15 mouse cellular contexts compared by ENCODE assay signal in the genomic region with DNA sequence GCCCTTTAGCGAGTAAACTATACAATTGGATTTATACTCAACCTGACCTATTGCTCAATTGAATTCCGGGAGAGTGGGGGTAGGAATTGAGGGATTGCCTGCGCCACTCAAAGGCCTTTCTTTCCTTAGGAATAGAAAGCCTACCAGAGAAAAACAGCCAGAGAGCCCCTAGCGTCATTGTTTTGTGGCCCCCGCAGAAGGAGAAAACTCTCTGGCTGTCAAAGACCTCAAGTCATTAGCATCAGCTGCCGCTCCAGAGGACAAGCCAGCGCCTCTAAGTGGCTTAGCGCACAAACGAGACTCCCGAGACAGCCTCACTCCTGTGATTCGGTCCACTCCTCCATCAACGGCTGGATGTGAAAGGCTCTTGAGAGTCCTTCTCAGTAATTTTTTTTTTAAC. TPM values are rescaled to one million over a fixed set of nuclear protein-coding genes. Genes with fewer than 3 reads are reported as not detected.
DNase-seq lines count a peak whose midpoint lies in the region; ATAC-seq lines count a peak whose summit lies in the region.
"Had no signal": no experiment of that assay in that cellular context is flagged by ENCODE, and none has a peak within 500 bp of the region (broad histone marks: within the 10 kb centered on the region; RNA-seq: fewer than 3 reads in every experiment).

No protein-coding gene starts in this region.

- H3K27ac ChIP-seq in embryonic facial prominence, embryonic 11.5 days (replicated peaks; ENCODE audit: low read depth, low read length), result no peak overlapping the region
- H3K27ac ChIP-seq in hindbrain, embryonic 15.5 days (replicated peaks), result peak overlapping the region; percentile 81
- H3K27ac ChIP-seq in neural tube, embryonic 12.5 days, result no peak overlapping the region
- H3K27ac ChIP-seq: embryonic facial prominence, embryonic 12.5 days had no signal

- no peaks in the 10 kb centered on the region for H3K9me3 ChIP-seq in embryonic facial prominence, embryonic 11.5 days (replicated peaks; ENCODE audit: control insufficient read depth, low read length)
- H3K9me3 ChIP-seq in hindbrain, embryonic 15.5 days, result no peaks in the 10 kb centered on the region
- no peaks in the 10 kb centered on the region for H3K9me3 ChIP-seq in neural tube, embryonic 12.5 days
- H3K9me3 ChIP-seq: embryonic facial prominence, embryonic 12.5 days had no signal

- 2% methylated on average over 12 of the region's 12 CpGs for WGBS in embryonic facial prominence, embryonic 11.5 days
- WGBS in hindbrain, embryonic 15.5 days, result 1% methylated on average over 12 of the region's 12 CpGs
- 1% methylated on average over 12 of the region's 12 CpGs for WGBS in neural tube, embryonic 12.5 days

- no peak overlapping the region for H3K4me2 ChIP-seq in embryonic facial prominence, embryonic 11.5 days (ENCODE audit: low read depth, low read length)
- peak overlapping the region; percentile 86 for H3K4me2 ChIP-seq in hindbrain, embryonic 15.5 days
- peak overlapping the region; percentile 99 for H3K4me2 ChIP-seq in neural tube, embryonic 12.5 days (replicated peaks)

- H3K36me3 ChIP-seq in embryonic facial prominence, embryonic 11.5 days (replicated peaks; ENCODE audit: control insufficient read depth, insufficient read depth, low read depth, low read length), result no peaks in the 10 kb centered on the region
- H3K36me3 ChIP-seq in hindbrain, embryonic 15.5 days, result no peaks in the 10 kb centered on the region
- no peaks in the 10 kb centered on the region for H3K36me3 ChIP-seq in neural tube, embryonic 12.5 days
- H3K36me3 ChIP-seq: embryonic facial prominence, embryonic 12.5 days had no signal

- no peak overlapping the region for H3K4me3 ChIP-seq in embryonic facial prominence, embryonic 11.5 days (ENCODE audit: low read depth, low read length)
- H3K4me3 ChIP-seq in hindbrain, embryonic 15.5 days, result peak overlapping the region; percentile 49
- peak overlapping the region; percentile 39; the same call in 1 of the 2 replicates for H3K4me3 ChIP-seq in neural tube, embryonic 12.5 days

- peaks cover 54% of the 10 kb centered on the region for H3K27me3 ChIP-seq in embryonic facial prominence, embryonic 11.5 days (ENCODE audit: control insufficient read depth, insufficient read depth, low read length)
- H3K27me3 ChIP-seq in hindbrain, embryonic 15.5 days, result peaks cover 50% of the 10 kb centered on the region
- peaks cover 28% of the 10 kb centered on the region for H3K27me3 ChIP-seq in neural tube, embryonic 12.5 days (replicated peaks)

- H3K4me1 ChIP-seq in embryonic facial prominence, embryonic 11.5 days (ENCODE audit: control insufficient read depth, insufficient read depth, low read length), result no peaks in the 10 kb centered on the region; the same call in 1 of the 2 replicates
- peaks cover 26% of the 10 kb centered on the region for H3K4me1 ChIP-seq in hindbrain, embryonic 15.5 days (replicated peaks)
- peaks cover 27% of the 10 kb centered on the region for H3K4me1 ChIP-seq in neural tube, embryonic 12.5 days
- H3K4me1 ChIP-seq: embryonic facial prominence, embryonic 12.5 days had no signal

- peak; percentile 62 for DNase-seq in embryo, embryonic 10 days (ENCODE audit: low spot score)
- DNase-seq in embryo, embryonic 9.5 days (ENCODE audit: extremely low spot score), result no peak
- peak; percentile 19 for DNase-seq in embryonic facial prominence, embryonic 11.5 days (ENCODE audit: low spot score)
- no peak for DNase-seq in thymus, postnatal 14 days
- DNase-seq in spleen, adult 18-20 months, result no peak
- DNase-seq in testis, postnatal 14 days (ENCODE audit: low spot score), result no peak
- DNase-seq: adrenal gland, postnatal 14 days; gastrocnemius, postnatal 14 days; kidney, postnatal 14 days had no signal

- H3K9ac ChIP-seq in embryonic facial prominence, embryonic 11.5 days (replicated peaks; ENCODE audit: low read length), result no peak overlapping the region
- H3K9ac ChIP-seq in hindbrain, embryonic 15.5 days, result no peak overlapping the region
- H3K9ac ChIP-seq in neural tube, embryonic 12.5 days, result peak overlapping the region; percentile 65; the same call in 1 of the 2 replicates
- H3K9ac ChIP-seq: embryonic facial prominence, embryonic 12.5 days had no signal

- no peak for ATAC-seq in embryonic facial prominence, embryonic 11.5 days (replicated peaks; ENCODE audit: insufficient number of reproducible peaks, low FRiP score, low TSS enrichment, low read depth)
- ATAC-seq in hindbrain, embryonic 15.5 days (ENCODE audit: low FRiP score, low read depth), result no peak
- ATAC-seq in neural tube, embryonic 12.5 days (ENCODE audit: low FRiP score, low read depth), result no peak
- ATAC-seq: Patski had no signal

RNA-seq across cellular contexts. Expression of a gene that starts 12.6 kb away (rescaled TPM):
- polyA plus RNA-seq in embryonic facial prominence, embryonic 11.5 days (2014; fragmentation: Nextera tagmentation; extraction: Ambion mirVana), result 0.22 and 0.45 TPM in 2 replicates
- polyA plus RNA-seq in hindbrain, embryonic 15.5 days (2015; fragmentation: Nextera tagmentation; extraction: Ambion mirVana), result 3.7 and 5.4 TPM in 2 replicates
- polyA plus RNA-seq in neural tube, embryonic 12.5 days (2016; fragmentation: Nextera tagmentation; extraction: Ambion mirVana), result 5.2 and 6.0 TPM in 2 replicates
- polyA plus RNA-seq: heart, embryonic 16.5 days; liver, embryonic 16.5 days had no signal

Comparison
In these comparisons a context has a peak if more than half of its experiments do, and no peak if none do; other contexts are left out.
1. DNase-seq: peak in embryo, embryonic 10 days (single experiment) and embryonic facial prominence, embryonic 11.5 days (single experiment); none in embryo, embryonic 9.5 days (single experiment), thymus, postnatal 14 days (single experiment), spleen, adult 18-20 months (0 of 2) and testis, postnatal 14 days (single experiment).